Mouse (Mus musculus) ES-E14 (cell line): ENCODE data around the gene Col8a2. TPM values are rescaled to one million over a fixed set of nuclear protein-coding genes. Genes with fewer than 3 reads are reported as not detected.

ENCODE experiments used
- DNase-seq: peaks from one replicate; pipeline ENCODE4 v3.0.0-alpha.2; 2013; ENCODE audit warnings: low read depth, low spot score
- H3K27ac ChIP-seq: 2 replicates; pipeline ENCODE4 v1.5.1; 2012; ENCODE audit warnings: low read depth, mild to moderate bottlenecking, low read length, moderate library complexity, mixed read lengths; ENCODE audit not compliant: poor library complexity, insufficient read depth, severe bottlenecking
- H3K36me3 ChIP-seq: 2 replicates; pipeline ENCODE4 v1.6.1; 2012; ENCODE audit warnings: mild to moderate bottlenecking, low read length, moderate library complexity, mixed read lengths; ENCODE audit not compliant: control insufficient read depth, poor library complexity, insufficient read depth, severe bottlenecking
- H3K4me1 ChIP-seq, 2 experiments: fragments of 150-350 bp in 1 of 2; sonication (generic) in 1 of 2; 2 replicates each; pipeline ENCODE4 v1.6.1; 2012; ENCODE audit warnings: low read length in 2 of 2, mild to moderate bottlenecking in 1 of 2, mixed read lengths in 1 of 2; ENCODE audit not compliant: control insufficient read depth in 2 of 2, insufficient read depth in 2 of 2, poor library complexity in 1 of 2
- H3K4me3 ChIP-seq, 2 experiments: fragments of 150-350 bp in 1 of 2; sonication (generic) in 1 of 2; 2 replicates each; pipeline ENCODE4 v1.5.1; 2012; ENCODE audit warnings: low read length in 2 of 2, low read depth in 1 of 2, mild to moderate bottlenecking in 1 of 2, mixed read lengths in 1 of 2; ENCODE audit not compliant: insufficient read depth in 1 of 2, poor library complexity in 1 of 2, severe bottlenecking in 1 of 2
- H3K9ac ChIP-seq: 2 replicates; pipeline ENCODE4 v1.6.1; 2012; ENCODE audit warnings: low read depth, mild to moderate bottlenecking, low read length, mixed read lengths; ENCODE audit not compliant: poor library complexity, insufficient read depth, severe bottlenecking
- H3K9me3 ChIP-seq: fragments of 150-350 bp; sonication (generic); 2 replicates; pipeline ENCODE4 v1.6.1; 2012; ENCODE audit warnings: low read depth, mild to moderate bottlenecking, low read length; ENCODE audit not compliant: control insufficient read depth, insufficient read depth
- CHD2 ChIP-seq: IDR thresholded peaks from 2 replicates; pipeline ENCODE4 v1.6.1; 2014; ENCODE audit warnings: mild to moderate bottlenecking, low read depth, low read length, inconsistent platforms
- HCFC1 ChIP-seq: IDR thresholded peaks from 2 replicates; pipeline ENCODE4 v1.6.1; 2012; ENCODE audit warnings: low read length, inconsistent platforms, borderline replicate concordance; ENCODE audit not compliant: insufficient read depth
- MAFK ChIP-seq: IDR thresholded peaks from 2 replicates; pipeline ENCODE4 v1.6.1; 2014; ENCODE audit warnings: mild to moderate bottlenecking, low read depth, low read length, inconsistent platforms; ENCODE audit not compliant: insufficient read depth
- ZC3H11A ChIP-seq: IDR thresholded peaks from 2 replicates; pipeline ENCODE4 v1.6.1; 2012; ENCODE audit warnings: low read depth, mild to moderate bottlenecking, inconsistent platforms, low read length, borderline replicate concordance
- ZNF384 ChIP-seq: IDR thresholded peaks from 2 replicates; pipeline ENCODE4 v1.6.1; 2012; ENCODE audit warnings: low read depth, low read length, inconsistent platforms
- in situ Hi-C, 2 experiments: fragments of 600-800 bp; cut with MboI; formaldehyde crosslinking; loops; one replicate each; pipeline ENCODE4 v1.15.1; 2025; ENCODE audit warnings: low sequenced_read_pairs in 2 of 2, inconsistent platforms in 1 of 2; ENCODE audit not compliant: unreplicated experiment in 2 of 2
- total RNA-seq: library from RNA; depleted of rRNA; stranded (reverse); fragments of 300-350 nt; gene quantifications from 2 replicates; pipeline ENCODE4 v1.2.3, GENCODE M21; 2012

Col8a2 gene
- total RNA-seq, 1 experiment, result 3.7 TPM

DNA sequence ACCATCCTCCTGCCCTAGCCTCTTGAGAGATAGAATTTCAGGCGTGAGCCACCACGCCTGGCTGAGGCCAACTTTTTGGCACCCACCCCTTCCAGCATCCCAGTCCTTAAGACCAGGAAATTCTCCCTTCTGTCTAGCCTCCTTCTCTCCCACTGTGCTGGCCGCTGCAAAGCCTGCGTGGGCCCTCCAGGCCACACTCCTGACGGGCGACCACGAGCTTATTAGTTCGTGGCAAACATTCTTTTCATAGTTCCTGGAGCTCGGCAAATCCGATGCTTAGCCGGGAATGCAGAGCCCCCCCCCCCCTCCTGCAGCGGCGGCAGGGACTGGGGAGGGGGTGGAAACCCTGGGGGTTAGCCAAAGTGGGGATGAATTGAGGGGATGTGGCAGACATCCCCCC is 4.6 kb downstream of the Col8a2 start:
- no peaks in the 10 kb centered on the region for H3K9me3 ChIP-seq
- H3K36me3 ChIP-seq, result no peaks in the 10 kb centered on the region
- in situ Hi-C loops, result no loop called here
- no peak for DNase-seq
- H3K4me3 ChIP-seq, result no peak overlapping the region
- no peak for TF ChIP-seq ZNF384
- TF ChIP-seq MAFK, result no peak
- TF ChIP-seq ZC3H11A, result no peak
- TF ChIP-seq CHD2, result no peak
- no peak for TF ChIP-seq HCFC1
- peaks cover under 1 to 9% of the 10 kb centered on the region in 2 experiments; a peak in 1 of 4 replicates for H3K4me1 ChIP-seq
- H3K27ac ChIP-seq, result no peak overlapping the region
- H3K9ac ChIP-seq, result no peak overlapping the region

DNA sequence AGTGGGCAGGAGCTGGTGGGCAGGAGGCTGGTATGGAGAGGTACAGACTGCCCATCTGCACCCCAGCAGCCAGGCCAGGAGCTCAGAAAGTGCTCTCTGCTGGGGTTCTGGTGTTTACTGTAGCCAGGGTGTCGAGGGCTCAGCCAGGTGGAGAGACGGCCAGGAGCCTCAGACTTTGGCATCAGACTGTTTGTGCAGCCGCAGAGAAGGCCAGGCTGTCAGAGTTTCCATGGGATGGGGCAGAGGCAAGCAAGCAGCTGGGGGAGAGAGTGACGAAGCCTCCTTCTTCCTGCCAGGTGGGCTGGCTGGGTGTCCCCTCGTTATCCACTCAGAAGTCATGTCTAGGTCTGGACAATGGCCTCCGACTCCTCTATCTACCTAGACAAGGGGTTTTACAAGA is 8.6 kb downstream of the Col8a2 start:
- Histone ChIP-seq H3K9ac (no peak overlapping the region), H3K27ac (no peak overlapping the region), H3K36me3 (no peaks in the 10 kb centered on the region), H3K4me1 (peaks cover 0 to 8% of the 10 kb centered on the region in 2 experiments; a peak in 1 of 4 replicates), H3K9me3 (no peaks in the 10 kb centered on the region), H3K4me3 (no peak overlapping the region)
- no peak for TF ChIP-seq HCFC1
- in situ Hi-C loops, result no loop called here
- DNase-seq, result no peak

GRCm38 (mm10) chr4:126295937-126296336 is 9.3 kb downstream of the Col8a2 start:
- DNase-seq, result no peak
- H3K27ac ChIP-seq, result no peak overlapping the region
- H3K36me3 ChIP-seq, result no peaks in the 10 kb centered on the region
- H3K4me3 ChIP-seq, result no peak overlapping the region
- H3K4me1 ChIP-seq, result peaks cover 0 to 11% of the 10 kb centered on the region in 2 experiments; a peak in 1 of 4 replicates
- no peak overlapping the region for H3K9ac ChIP-seq
- TF ChIP-seq ZNF384 (peak; percentile 68), MAFK (no peak)
- no peaks in the 10 kb centered on the region for H3K9me3 ChIP-seq
- in situ Hi-C loops, result no loop called here

- Histone ChIP-seq H3K27ac (no peak overlapping the region), H3K36me3 (no peaks in the 10 kb centered on the region), H3K9me3 (no peaks in the 10 kb centered on the region), H3K4me1 (peaks cover 0 to 11% of the 10 kb centered on the region in 2 experiments; a peak in 1 of 4 replicates), H3K4me3 (peak overlapping the region; percentile 46 to 58), H3K9ac (peak overlapping the region; percentile 55)
- no peak for DNase-seq
- TF ChIP-seq HCFC1, result no peak
- in situ Hi-C loops, result no loop called here
Observed at GRCm38 (mm10) chr4:126296617-126297101, 10.1 kb downstream of the Col8a2 start.

DNA sequence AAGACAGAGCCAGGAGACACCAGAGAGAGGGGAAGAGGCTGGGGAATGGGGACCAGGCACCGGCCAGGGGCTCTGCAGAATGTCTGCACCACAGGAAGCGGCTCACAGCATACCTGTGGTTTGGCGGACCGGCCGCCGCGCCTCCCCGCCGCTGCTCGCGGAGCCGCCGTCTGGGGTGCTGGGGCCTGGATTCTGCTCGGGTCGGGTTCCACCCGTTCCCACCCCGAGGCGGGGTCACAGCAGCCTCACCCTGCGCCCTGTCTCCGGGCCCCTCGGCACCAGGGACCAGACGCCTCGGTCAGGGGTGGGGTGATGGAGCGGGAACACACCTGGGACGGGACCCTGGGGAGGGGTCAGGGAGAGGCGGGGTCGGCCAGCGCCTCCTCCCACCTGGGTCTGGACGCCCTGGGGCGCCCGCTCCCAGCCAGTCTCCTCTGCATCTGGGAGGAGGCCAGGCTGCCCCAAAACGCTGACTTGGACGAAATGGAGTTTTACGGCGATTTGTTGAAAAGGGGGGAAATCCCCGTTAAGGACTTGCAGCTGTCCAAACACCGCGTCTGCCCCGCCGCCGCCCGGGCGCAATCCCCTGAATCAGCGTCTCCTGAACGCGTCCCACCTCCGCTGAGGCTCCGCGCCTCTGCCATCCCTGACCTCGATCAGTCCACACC is 14.5 kb downstream of the Col8a2 start:
- Histone ChIP-seq H3K9ac (peak overlapping the region; percentile 2; the same call in 1 of the 2 replicates), H3K9me3 (no peaks in the 10 kb centered on the region), H3K4me1 (peaks cover 0 to 11% of the 10 kb centered on the region in 2 experiments; a peak in 1 of 4 replicates), H3K27ac (no peak overlapping the region), H3K4me3 (peak overlapping the region; percentile 62 to 64), H3K36me3 (no peaks in the 10 kb centered on the region)
- no peak for DNase-seq
- in situ Hi-C loops, result loop anchor here in 1 of 2 experiments (10.0 kb wide), 1 partner anchor 76 kb away; no protein-coding TSS in a partner anchor
- TF ChIP-seq HCFC1 (no peak), MAFK (0 out of 2 replicates have a peak, but pooled peaks have one; percentile 27), CHD2 (no peak), ZC3H11A (no peak), ZNF384 (no peak)
